Mouse (Mus musculus): ENCODE results near the gene Crb3. TPM values are rescaled to one million over a fixed set of nuclear protein-coding genes. Genes with fewer than 3 reads are reported as not detected.
"Not testable (repeated sequence)": the region's sequence is repeated elsewhere in the genome, so short reads cannot be mapped to it uniquely, and the experiment has no call there.

Crb3 gene
- polyA plus RNA-seq, 1 experiment from 2014 or later, result 6.3 TPM

GRCm38 (mm10) chr17:57030931-57031660, 27.8 kb upstream of the Crb3 start, which contains the start of gene Khsrp:
Gene Khsrp, minus strand, starts transcription at chr17:57031522.
- peak within 1 kb of the TSS; percentile 99 for H3K9ac ChIP-seq (ENCODE audit: low read depth, low read length)
- H3K4me3 ChIP-seq (ENCODE audit: low read length), result peak within 1 kb of the TSS; percentile 97
- H3K9me3 ChIP-seq (ENCODE audit: control insufficient read depth, low read length), result no peaks in the 10 kb centered on the region
- peaks cover 19% of the 10 kb centered on the region for H3K4me1 ChIP-seq (ENCODE audit: control insufficient read depth, insufficient read depth, low read depth, low read length)
- peak within 1 kb of the TSS; percentile 97 for H3K27ac ChIP-seq (ENCODE audit: low read depth, low read length)
- peaks cover 14% of the 10 kb centered on the region; the same call in 1 of the 2 replicates for H3K36me3 ChIP-seq (ENCODE audit: control insufficient read depth, insufficient read depth, low read length)
- WGBS, result under 1% methylated on average over 68 of the region's 99 CpGs
- ATAC-seq, result no peak
- no peaks in the 10 kb centered on the region for H3K27me3 ChIP-seq (replicated peaks; ENCODE audit: control insufficient read depth, insufficient read depth, low read length)
- H3K4me2 ChIP-seq (ENCODE audit: low read length), result peak within 1 kb of the TSS; percentile 91

- H3K9ac ChIP-seq (ENCODE audit: low read depth, low read length), result peak overlapping the region; percentile 58
- peak overlapping the region; percentile 46 for H3K4me3 ChIP-seq (ENCODE audit: low read length)
- peak; percentile 98 for ATAC-seq
- peak overlapping the region; percentile 64 for H3K4me2 ChIP-seq (ENCODE audit: low read length)
- H3K4me1 ChIP-seq (ENCODE audit: control insufficient read depth, insufficient read depth, low read depth, low read length), result peaks cover 19% of the 10 kb centered on the region
- under 1% methylated on average over 34 of the region's 38 CpGs for WGBS
- no peaks in the 10 kb centered on the region for H3K9me3 ChIP-seq (ENCODE audit: control insufficient read depth, low read length)
- peaks cover 9% of the 10 kb centered on the region; the same call in 1 of the 2 replicates for H3K36me3 ChIP-seq (ENCODE audit: control insufficient read depth, insufficient read depth, low read length)
- peak overlapping the region; percentile 83 for H3K27ac ChIP-seq (ENCODE audit: low read depth, low read length)
- H3K27me3 ChIP-seq (replicated peaks; ENCODE audit: control insufficient read depth, insufficient read depth, low read length), result no peaks in the 10 kb centered on the region
These were observed 27.1 kb upstream of the Crb3 start for GRCm38 (mm10) chr17:57031661-57032420.

- Histone ChIP-seq H3K4me3 (ENCODE audit: low read length) (no peak overlapping the region), H3K9ac (ENCODE audit: low read depth, low read length) (no peak overlapping the region), H3K4me2 (ENCODE audit: low read length) (peak overlapping the region; percentile 64; the same call in 1 of the 2 replicates), H3K36me3 (ENCODE audit: control insufficient read depth, insufficient read depth, low read length) (peaks cover 3% of the 10 kb centered on the region; the same call in 1 of the 2 replicates), H3K27me3 (replicated peaks; ENCODE audit: control insufficient read depth, insufficient read depth, low read length) (no peaks in the 10 kb centered on the region), H3K27ac (ENCODE audit: low read depth, low read length) (no peak overlapping the region), H3K9me3 (ENCODE audit: control insufficient read depth, low read length) (no peaks in the 10 kb centered on the region), H3K4me1 (ENCODE audit: control insufficient read depth, insufficient read depth, low read depth, low read length) (peaks cover 19% of the 10 kb centered on the region)
- ATAC-seq, result no peak
- WGBS, result 90% methylated on average over 4 of the region's 4 CpGs
These were observed 26.1 kb upstream of the Crb3 start for GRCm38 (mm10) chr17:57032854-57033253.

GRCm38 (mm10) chr17:57038978-57039377, 19.9 kb upstream of the Crb3 start:
- H3K9me3 ChIP-seq (ENCODE audit: control insufficient read depth, low read length), result no peaks in the 10 kb centered on the region
- H3K9ac ChIP-seq (ENCODE audit: low read depth, low read length), result no peak overlapping the region
- no peak overlapping the region for H3K4me3 ChIP-seq (ENCODE audit: low read length)
- H3K36me3 ChIP-seq (ENCODE audit: control insufficient read depth, insufficient read depth, low read length), result no peaks in the 10 kb centered on the region
- H3K4me2 ChIP-seq (ENCODE audit: low read length), result no peak overlapping the region
- peaks cover 6% of the 10 kb centered on the region; the same call in 1 of the 2 replicates for H3K27me3 ChIP-seq (replicated peaks; ENCODE audit: control insufficient read depth, insufficient read depth, low read length)
- no peak for ATAC-seq
- H3K4me1 ChIP-seq (ENCODE audit: control insufficient read depth, insufficient read depth, low read depth, low read length), result no peaks in the 10 kb centered on the region
- WGBS, result 44% methylated on average over 8 of the region's 8 CpGs
- H3K27ac ChIP-seq (ENCODE audit: low read depth, low read length), result no peak overlapping the region

GRCm38 (mm10) chr17:57041554-57041953, 17.4 kb upstream of the Crb3 start, which contains the start of gene Slc25a41:
Gene Slc25a41, minus strand, starts transcription at chr17:57041654.
- no peak within 1 kb of the TSS for H3K27ac ChIP-seq (ENCODE audit: low read depth, low read length)
- no peaks in the 10 kb centered on the region for H3K4me1 ChIP-seq (ENCODE audit: control insufficient read depth, insufficient read depth, low read depth, low read length)
- H3K4me3 ChIP-seq (ENCODE audit: low read length), result no peak within 1 kb of the TSS
- ATAC-seq, result no peak
- H3K9me3 ChIP-seq (ENCODE audit: control insufficient read depth, low read length), result no peaks in the 10 kb centered on the region
- no peak within 1 kb of the TSS for H3K4me2 ChIP-seq (ENCODE audit: low read length)
- peaks cover 6% of the 10 kb centered on the region; the same call in 1 of the 2 replicates for H3K27me3 ChIP-seq (replicated peaks; ENCODE audit: control insufficient read depth, insufficient read depth, low read length)
- 75% methylated on average over 8 of the region's 8 CpGs for WGBS
- no peak within 1 kb of the TSS for H3K9ac ChIP-seq (ENCODE audit: low read depth, low read length)
- peaks cover 14% of the 10 kb centered on the region; the same call in 1 of the 2 replicates for H3K36me3 ChIP-seq (ENCODE audit: control insufficient read depth, insufficient read depth, low read length)

- Histone ChIP-seq H3K36me3 (ENCODE audit: control insufficient read depth, insufficient read depth, low read length) (peaks cover 29% of the 10 kb centered on the region), H3K4me3 (ENCODE audit: low read length) (no peak overlapping the region), H3K9me3 (ENCODE audit: control insufficient read depth, low read length) (no peaks in the 10 kb centered on the region), H3K27ac (ENCODE audit: low read depth, low read length) (no peak overlapping the region), H3K9ac (ENCODE audit: low read depth, low read length) (no peak overlapping the region), H3K27me3 (replicated peaks; ENCODE audit: control insufficient read depth, insufficient read depth, low read length) (no peaks in the 10 kb centered on the region), H3K4me1 (ENCODE audit: control insufficient read depth, insufficient read depth, low read depth, low read length) (no peaks in the 10 kb centered on the region), H3K4me2 (ENCODE audit: low read length) (no peak overlapping the region)
- ATAC-seq, result no peak
- 38% methylated on average over 5 of the region's 5 CpGs for WGBS
These were observed 11.5 kb upstream of the Crb3 start for GRCm38 (mm10) chr17:57047406-57047805.

GRCm38 (mm10) chr17:57048816-57049215, 10.1 kb upstream of the Crb3 start:
- Histone ChIP-seq H3K4me2 (ENCODE audit: low read length) (no peak overlapping the region), H3K4me3 (ENCODE audit: low read length) (no peak overlapping the region), H3K4me1 (ENCODE audit: control insufficient read depth, insufficient read depth, low read depth, low read length) (no peaks in the 10 kb centered on the region), H3K9me3 (ENCODE audit: control insufficient read depth, low read length) (no peaks in the 10 kb centered on the region), H3K36me3 (ENCODE audit: control insufficient read depth, insufficient read depth, low read length) (peaks cover 41% of the 10 kb centered on the region), H3K27ac (ENCODE audit: low read depth, low read length) (no peak overlapping the region), H3K9ac (ENCODE audit: low read depth, low read length) (no peak overlapping the region), H3K27me3 (replicated peaks; ENCODE audit: control insufficient read depth, insufficient read depth, low read length) (no peaks in the 10 kb centered on the region)
- ATAC-seq, result no peak
- WGBS, result 97% methylated on average over 3 of the region's 3 CpGs

GRCm38 (mm10) chr17:57051679-57052078, 7.2 kb upstream of the Crb3 start:
- not testable (repeated sequence) for H3K4me2 ChIP-seq (ENCODE audit: low read length); H3K9ac ChIP-seq (ENCODE audit: low read depth, low read length); ATAC-seq; H3K4me1 ChIP-seq (ENCODE audit: control insufficient read depth, insufficient read depth, low read depth, low read length); H3K27me3 ChIP-seq (replicated peaks; ENCODE audit: control insufficient read depth, insufficient read depth, low read length); H3K4me3 ChIP-seq (ENCODE audit: low read length); H3K27ac ChIP-seq (ENCODE audit: low read depth, low read length); H3K9me3 ChIP-seq (ENCODE audit: control insufficient read depth, low read length)
- peaks cover 43% of the 10 kb centered on the region for H3K36me3 ChIP-seq (ENCODE audit: control insufficient read depth, insufficient read depth, low read length)
- 91% methylated on average over 4 of the region's 4 CpGs for WGBS

GRCm38 (mm10) chr17:57056246-57056645, 2.7 kb upstream of the Crb3 start:
- H3K36me3 ChIP-seq (ENCODE audit: control insufficient read depth, insufficient read depth, low read length), result peaks cover 33% of the 10 kb centered on the region
- no peak for ATAC-seq

More at GRCm38 (mm10) chr17:57056246-57056645, 2.7 kb upstream of the Crb3 start:
- Histone ChIP-seq H3K27me3 (replicated peaks; ENCODE audit: control insufficient read depth, insufficient read depth, low read length) (peaks cover 2% of the 10 kb centered on the region; the same call in 1 of the 2 replicates), H3K4me1 (ENCODE audit: control insufficient read depth, insufficient read depth, low read depth, low read length) (peaks cover 14% of the 10 kb centered on the region), H3K4me3 (ENCODE audit: low read length) (no peak overlapping the region), H3K4me2 (ENCODE audit: low read length) (no peak overlapping the region), H3K27ac (ENCODE audit: low read depth, low read length) (no peak overlapping the region), H3K9me3 (ENCODE audit: control insufficient read depth, low read length) (no peaks in the 10 kb centered on the region), H3K9ac (ENCODE audit: low read depth, low read length) (no peak overlapping the region)
- 83% methylated on average over 3 of the region's 3 CpGs for WGBS

Measured in hindbrain, embryonic 16.5 days (tissue).